21 mouse cellular contexts compared by ENCODE assay signal in genomic region chr4:129906016-129906415, GRCm38 (mm10). TPM values are rescaled to one million over a fixed set of nuclear protein-coding genes. Genes with fewer than 3 reads are reported as not detected.
DNase-seq lines count a peak whose midpoint lies in the region; ATAC-seq and TF ChIP-seq lines count a peak whose summit lies in the region.
"Had no signal": no experiment of that assay in that cellular context is flagged by ENCODE, and none has a peak within 500 bp of the region (broad histone marks: within the 10 kb centered on the region; RNA-seq: fewer than 3 reads in every experiment).

No protein-coding gene starts in this region.

- H3K27ac ChIP-seq in heart, embryonic 10.5 days = peak overlapping the region; percentile 80
- no peak overlapping the region for H3K27ac ChIP-seq in kidney, postnatal 0 days
- no peak overlapping the region for H3K27ac ChIP-seq in embryonic facial prominence, embryonic 13.5 days
- no peak overlapping the region for H3K27ac ChIP-seq in left cerebral cortex, adult 2 months
- H3K27ac ChIP-seq: gastrocnemius, adult 2 months; neural tube, embryonic 13.5 days had no signal

- H3K27me3 ChIP-seq in heart, embryonic 10.5 days (ENCODE audit: insufficient read depth, poor library complexity, severe bottlenecking) = no peaks in the 10 kb centered on the region
- no peaks in the 10 kb centered on the region for H3K27me3 ChIP-seq in kidney, postnatal 0 days (ENCODE audit: insufficient read depth, low read length)
- H3K27me3 ChIP-seq in embryonic facial prominence, embryonic 13.5 days = no peaks in the 10 kb centered on the region
- H3K27me3 ChIP-seq: neural tube, embryonic 13.5 days had no signal

- no peaks in the 10 kb centered on the region for H3K36me3 ChIP-seq in heart, embryonic 10.5 days
- H3K36me3 ChIP-seq in kidney, postnatal 0 days (ENCODE audit: insufficient read depth, low read length) = no peaks in the 10 kb centered on the region
- no peaks in the 10 kb centered on the region for H3K36me3 ChIP-seq in embryonic facial prominence, embryonic 13.5 days
- H3K36me3 ChIP-seq: neural tube, embryonic 13.5 days had no signal

- TF ChIP-seq CTCF in kidney, postnatal 0 days (IDR thresholded peaks at IDR 0.05; ENCODE audit: low read depth) = no peak
- no peak for TF ChIP-seq CTCF in left cerebral cortex, adult 2 months (IDR thresholded peaks at IDR 0.05)

- H3K9me3 ChIP-seq in heart, embryonic 10.5 days = no peaks in the 10 kb centered on the region
- H3K9me3 ChIP-seq in kidney, postnatal 0 days (replicated peaks; ENCODE audit: low read length) = no peaks in the 10 kb centered on the region
- no peaks in the 10 kb centered on the region for H3K9me3 ChIP-seq in embryonic facial prominence, embryonic 13.5 days
- H3K9me3 ChIP-seq: neural tube, embryonic 13.5 days had no signal

- intact Hi-C loops in left cerebral cortex, adult 2 months (cut with DNase I) = no loop called here

- no peak for DNase-seq in heart, embryonic 10.5 days (ENCODE audit: low spot score)
- no peak for DNase-seq in heart, adult 8-10 months (ENCODE audit: low spot score)
- DNase-seq in kidney, postnatal 0 days (ENCODE audit: low spot score) = no peak
- no peak for DNase-seq in kidney, adult 18-20 months
- peak; percentile 56 for DNase-seq in adrenal gland, adult 8-10 months
- no peak for DNase-seq in left cerebral cortex, adult 2 months (ENCODE audit: extremely low spot score in 1 of 2, low spot score in 2 of 2)
- DNase-seq: cerebellum, adult 11 months; cerebellum, postnatal 25 days; gastrocnemius, adult 2 months; kidney, adult 8-10 months; kidney, postnatal 4 days; layer of hippocampus, postnatal 36 days; lung, adult 18-20 months; retina, postnatal 1 day; thymus, postnatal 4 days had no signal

- peaks cover 55% of the 10 kb centered on the region for H3K4me1 ChIP-seq in heart, embryonic 10.5 days
- H3K4me1 ChIP-seq in kidney, postnatal 0 days (replicated peaks; ENCODE audit: insufficient read depth, low read length) = peaks cover 9% of the 10 kb centered on the region
- H3K4me1 ChIP-seq in embryonic facial prominence, embryonic 13.5 days = peaks cover 7% of the 10 kb centered on the region

- H3K4me2 ChIP-seq in kidney, postnatal 0 days (ENCODE audit: low read length) = no peak overlapping the region
- peak overlapping the region; percentile 34 for H3K4me2 ChIP-seq in embryonic facial prominence, embryonic 13.5 days
- H3K4me2 ChIP-seq: neural tube, embryonic 13.5 days had no signal

- H3K4me3 ChIP-seq in heart, embryonic 10.5 days = no peak overlapping the region
- no peak overlapping the region for H3K4me3 ChIP-seq in kidney, postnatal 0 days (replicated peaks; ENCODE audit: low read depth, low read length)
- H3K4me3 ChIP-seq in embryonic facial prominence, embryonic 13.5 days = peak overlapping the region; percentile 16; the same call in 1 of the 2 replicates
- H3K4me3 ChIP-seq in left cerebral cortex, adult 2 months = no peak overlapping the region
- H3K4me3 ChIP-seq: gastrocnemius, adult 2 months; neural tube, embryonic 13.5 days had no signal

- ATAC-seq in kidney, postnatal 0 days (replicated peaks; ENCODE audit: low FRiP score, low read depth) = 0 out of 2 replicates have a peak, but pooled peaks have one; percentile 40
- no peak for ATAC-seq in embryonic facial prominence, embryonic 13.5 days (ENCODE audit: insufficient number of reproducible peaks, insufficient read depth, low FRiP score, low TSS enrichment, low read depth)

- no peak overlapping the region for H3K9ac ChIP-seq in kidney, postnatal 0 days (ENCODE audit: low read depth, low read length)
- H3K9ac ChIP-seq in embryonic facial prominence, embryonic 13.5 days = 0 out of 2 replicates have a peak overlapping the region, but pooled peaks have one; percentile 16
- H3K9ac ChIP-seq: neural tube, embryonic 13.5 days had no signal

- 66% methylated on average over 13 of the region's 13 CpGs for WGBS in heart, embryonic 10.5 days
- WGBS in kidney, postnatal 0 days = 44% methylated on average over 13 of the region's 13 CpGs
- 42% methylated on average over 13 of the region's 13 CpGs for WGBS in embryonic facial prominence, embryonic 13.5 days

RNA-seq across cellular contexts. Expression of gene Spocd1, which starts 23.0 kb away (rescaled TPM):
- 0.46 and 0.59 TPM in 2 replicates for polyA plus RNA-seq in heart, embryonic 10.5 days (2016; fragmentation: Nextera tagmentation; extraction: Ambion mirVana)
- total RNA-seq in heart, adult 8-10 months (2022) = under 1 TPM in 1 of 4 experiments, not detected in 3; 0.09 TPM
- not detected in 2 replicates for polyA plus RNA-seq in kidney, postnatal 0 days (2015; fragmentation: Nextera tagmentation; extraction: Ambion mirVana)
- 1 to 10 TPM; 1.2 to 2.7 (median 2.1) TPM for total RNA-seq in adrenal gland, adult 8-10 months (2022)
- polyA plus RNA-seq in embryonic facial prominence, embryonic 13.5 days (2015; fragmentation: Nextera tagmentation; extraction: Ambion mirVana) = 0.06 and 0.08 TPM in 2 replicates
- under 1 TPM; 0.40 to 0.57 TPM for total RNA-seq in left cerebral cortex, adult 2 months (2021)
- total RNA-seq: gastrocnemius, adult 2 months; granulocyte monocyte progenitor cell, adult 5-6 weeks; liver, adult 2 months; megakaryocyte-erythroid progenitor cell, adult 5-6 weeks had no signal
- polyA plus RNA-seq: liver, adult 2 months; neural tube, embryonic 13.5 days; small intestine, adult 2 months had no signal
